Mouse (Mus musculus) myocyte (in vitro differentiated cells): ENCODE results near the gene Tmem237. TPM values are rescaled to one million over a fixed set of nuclear protein-coding genes. Genes with fewer than 3 reads are reported as not detected.

Experiments
- H3K27me3 ChIP-seq: one replicate; pipeline ENCODE4 v1.6.1; 2011; ENCODE audit not compliant: control insufficient read depth, insufficient read depth, insufficient read length
- H3K36me3 ChIP-seq: one replicate; pipeline ENCODE4 v1.6.1; 2011; ENCODE audit not compliant: control insufficient read depth, insufficient read depth
- H3K4me2 ChIP-seq: one replicate; pipeline ENCODE4 v1.6.1; 2011; ENCODE audit warnings: low read depth, control low read depth
- H3K4me3 ChIP-seq: one replicate; pipeline ENCODE4 v1.5.1; 2011; ENCODE audit warnings: mild to moderate bottlenecking, control low read depth, moderate library complexity
- H3K79me2 ChIP-seq: one replicate; pipeline ENCODE4 v1.6.1; 2011; ENCODE audit not compliant: control insufficient read depth, insufficient read depth
- H3ac ChIP-seq: one replicate; pipeline ENCODE4 v1.6.1; 2011; ENCODE audit not compliant: control insufficient read depth, insufficient read length
- CEBPB ChIP-seq: IDR thresholded peaks from 2 replicates; pipeline ENCODE4 v1.6.1; 2011; ENCODE audit warnings: mild to moderate bottlenecking, moderate library complexity; ENCODE audit not compliant: poor library complexity, insufficient read depth, severe bottlenecking
- E2F4 ChIP-seq: IDR thresholded peaks from one replicate; pipeline ENCODE4 v1.6.1; 2011; ENCODE audit warnings: mild to moderate bottlenecking, control low read depth, moderate library complexity; ENCODE audit not compliant: insufficient read depth
- MAX ChIP-seq: IDR thresholded peaks from one replicate; pipeline ENCODE4 v1.6.1; 2011; ENCODE audit warnings: low read depth, mild to moderate bottlenecking, control low read depth
- MYOD1 ChIP-seq, 3 experiments: IDR thresholded peaks; one replicate each; pipeline ENCODE4 v1.6.1; 2011; ENCODE audit warnings: control low read depth in 2 of 3, low read depth in 2 of 3, mild to moderate bottlenecking in 2 of 3, moderate library complexity in 1 of 3; ENCODE audit not compliant: insufficient read length in 2 of 3, control insufficient read depth in 1 of 3
- MYOG ChIP-seq, 3 experiments: IDR thresholded peaks; one replicate each; pipeline ENCODE4 v1.6.1; 2011; ENCODE audit warnings: control low read depth in 2 of 3, low read depth in 2 of 3, mild to moderate bottlenecking in 2 of 3; ENCODE audit not compliant: insufficient read length in 2 of 3, control insufficient read depth in 1 of 3, insufficient read depth in 1 of 3
- POLR2A ChIP-seq: IDR thresholded peaks from one replicate; pipeline ENCODE4 v1.6.1; 2011; ENCODE audit warnings: low read depth, mild to moderate bottlenecking, control low read depth, moderate library complexity; ENCODE audit not compliant: insufficient read length
- POLR2AphosphoS2 ChIP-seq: IDR thresholded peaks from one replicate; pipeline ENCODE4 v1.6.1; 2011; ENCODE audit warnings: low read depth, control low read depth; ENCODE audit not compliant: insufficient read length
- REST ChIP-seq: IDR thresholded peaks from one replicate; pipeline ENCODE4 v1.6.1; 2011; ENCODE audit warnings: mild to moderate bottlenecking, control low read depth, moderate library complexity; ENCODE audit not compliant: insufficient read depth, insufficient read length
- SRF ChIP-seq: IDR thresholded peaks from one replicate; pipeline ENCODE4 v1.6.1; 2011; ENCODE audit warnings: low read depth; ENCODE audit not compliant: control insufficient read depth, insufficient read length
- TCF12 ChIP-seq: IDR thresholded peaks from one replicate; pipeline ENCODE4 v1.6.1; 2011; ENCODE audit warnings: mild to moderate bottlenecking, control low read depth; ENCODE audit not compliant: poor library complexity, insufficient read depth, severe bottlenecking
- TCF3 ChIP-seq: IDR thresholded peaks from one replicate; pipeline ENCODE4 v1.6.1; 2011; ENCODE audit warnings: low read depth, control low read depth; ENCODE audit not compliant: insufficient read length
- USF1 ChIP-seq: IDR thresholded peaks from one replicate; pipeline ENCODE4 v1.6.1; 2011; ENCODE audit warnings: low read depth, mild to moderate bottlenecking, control low read depth, moderate library complexity
- polyA plus RNA-seq: library from polyadenylated mRNA; unstranded; fragments of >200 nt; fragmentation: generic; extraction: Trizol; gene quantifications from one replicate; pipeline ENCODE4 v1.2.1, GENCODE M21; 2012; ENCODE audit warnings: missing spikeins

The Tmem237 gene
- polyA plus RNA-seq, 1 experiment: 13.7 TPM

GRCm38 (mm10) chr1:59160871-59161270, 40.7 kb upstream of the Tmem237 start:
- Histone ChIP-seq H3K4me3 (no peak overlapping the region), H3ac (no peak overlapping the region), H3K36me3 (peaks cover 2% of the 10 kb centered on the region), H3K4me2 (no peak overlapping the region), H3K79me2 (no peaks in the 10 kb centered on the region), H3K27me3 (no peaks in the 10 kb centered on the region)
- no peak for TF ChIP-seq POLR2A
- TF ChIP-seq MAX: no peak
- TF ChIP-seq TCF3: no peak
- TF ChIP-seq USF1: no peak
- no peak for TF ChIP-seq SRF
- TF ChIP-seq TCF12: no peak
- no peak for TF ChIP-seq MYOD1 (IDR thresholded peaks at IDR 0.05; ENCODE audit: control insufficient read depth in 1 of 3, insufficient read length in 2 of 3, low read depth in 2 of 3)
- no peak for TF ChIP-seq CEBPB
- no peak for TF ChIP-seq POLR2AphosphoS2
- TF ChIP-seq E2F4: no peak
- TF ChIP-seq REST: no peak
- no peak for TF ChIP-seq MYOG (IDR thresholded peaks at IDR 0.05; ENCODE audit: control insufficient read depth in 1 of 3, insufficient read depth in 1 of 3, insufficient read length in 2 of 3, low read depth in 2 of 3)

GRCm38 (mm10) chr1:59159136-59159535, 38.9 kb upstream of the Tmem237 start:
- H3ac ChIP-seq: no peak overlapping the region
- TF ChIP-seq POLR2A (no peak), USF1 (no peak), POLR2AphosphoS2 (no peak), MYOD1 (IDR thresholded peaks at IDR 0.05; ENCODE audit: control insufficient read depth in 1 of 3, insufficient read length in 2 of 3, low read depth in 2 of 3) (no peak)
- H3K4me3 ChIP-seq: no peak overlapping the region
- no peak overlapping the region for H3K4me2 ChIP-seq
- H3K27me3 ChIP-seq: no peaks in the 10 kb centered on the region
- no peaks in the 10 kb centered on the region for H3K36me3 ChIP-seq
- H3K79me2 ChIP-seq: no peaks in the 10 kb centered on the region

GRCm38 (mm10) chr1:59158498-59158897, 38.3 kb upstream of the Tmem237 start:
- no peaks in the 10 kb centered on the region for H3K27me3 ChIP-seq
- no peaks in the 10 kb centered on the region for H3K79me2 ChIP-seq
- H3K4me3 ChIP-seq: no peak overlapping the region
- H3K36me3 ChIP-seq: no peaks in the 10 kb centered on the region
- H3ac ChIP-seq: no peak overlapping the region
- H3K4me2 ChIP-seq: no peak overlapping the region
- TF ChIP-seq REST (no peak), E2F4 (no peak), MAX (no peak), USF1 (no peak), MYOD1 (IDR thresholded peaks at IDR 0.05; ENCODE audit: control insufficient read depth in 1 of 3, insufficient read length in 2 of 3, low read depth in 2 of 3) (no peak), TCF3 (no peak), POLR2A (no peak), MYOG (IDR thresholded peaks at IDR 0.05; ENCODE audit: control insufficient read depth in 1 of 3, insufficient read depth in 1 of 3, insufficient read length in 2 of 3, low read depth in 2 of 3) (no peak)

GRCm38 (mm10) chr1:59157846-59158245, 37.6 kb upstream of the Tmem237 start:
- no peak for TF ChIP-seq E2F4
- no peak for TF ChIP-seq SRF
- no peak for TF ChIP-seq MYOG (IDR thresholded peaks at IDR 0.05; ENCODE audit: control insufficient read depth in 1 of 3, insufficient read depth in 1 of 3, insufficient read length in 2 of 3, low read depth in 2 of 3)
- TF ChIP-seq REST: no peak
- TF ChIP-seq POLR2A: no peak
- TF ChIP-seq POLR2AphosphoS2: no peak
- TF ChIP-seq MAX: no peak
- no peak for TF ChIP-seq MYOD1 (IDR thresholded peaks at IDR 0.05; ENCODE audit: control insufficient read depth in 1 of 3, insufficient read length in 2 of 3, low read depth in 2 of 3)
- TF ChIP-seq USF1: no peak
- TF ChIP-seq TCF3: no peak
- no peak for TF ChIP-seq CEBPB
- no peak for TF ChIP-seq TCF12
- Histone ChIP-seq H3K4me2 (no peak overlapping the region), H3K4me3 (no peak overlapping the region), H3K27me3 (no peaks in the 10 kb centered on the region), H3K79me2 (no peaks in the 10 kb centered on the region), H3K36me3 (no peaks in the 10 kb centered on the region), H3ac (no peak overlapping the region)

- no peak overlapping the region for H3K4me3 ChIP-seq
- TF ChIP-seq TCF3: no peak
- TF ChIP-seq POLR2A: no peak
- no peak overlapping the region for H3K4me2 ChIP-seq
Measured at GRCm38 (mm10) chr1:59152346-59152745, 32.1 kb upstream of the Tmem237 start.

GRCm38 (mm10) chr1:59150542-59150941, 30.3 kb upstream of the Tmem237 start:
- H3K4me2 ChIP-seq: no peak overlapping the region
- TF ChIP-seq SRF (no peak), REST (no peak), TCF3 (no peak), MYOD1 (IDR thresholded peaks at IDR 0.05; ENCODE audit: control insufficient read depth in 1 of 3, insufficient read length in 2 of 3, low read depth in 2 of 3) (no peak), MYOG (IDR thresholded peaks at IDR 0.05; ENCODE audit: control insufficient read depth in 1 of 3, insufficient read depth in 1 of 3, insufficient read length in 2 of 3, low read depth in 2 of 3) (no peak), TCF12 (no peak), E2F4 (no peak), USF1 (no peak), MAX (no peak), CEBPB (no peak), POLR2AphosphoS2 (no peak), POLR2A (no peak)

More at GRCm38 (mm10) chr1:59152346-59152745, 32.1 kb upstream of the Tmem237 start:
- no peaks in the 10 kb centered on the region for H3K36me3 ChIP-seq
- no peak overlapping the region for H3ac ChIP-seq
- no peaks in the 10 kb centered on the region for H3K79me2 ChIP-seq
- H3K27me3 ChIP-seq: no peaks in the 10 kb centered on the region

More at GRCm38 (mm10) chr1:59150542-59150941, 30.3 kb upstream of the Tmem237 start:
- Histone ChIP-seq H3K4me3 (no peak overlapping the region), H3K79me2 (no peaks in the 10 kb centered on the region), H3K27me3 (no peaks in the 10 kb centered on the region), H3K36me3 (no peaks in the 10 kb centered on the region), H3ac (no peak overlapping the region)
